Mouse (Mus musculus) ovary, adult 18-20 months (tissue): ENCODE results near the gene Dzip1.
A peak's percentile ranks its signal among the peaks of the same experiment; 100 is the strongest.

Experiments used
- DNase-seq: peaks from one replicate; pipeline ENCODE4 v3.0.0; 2022; ENCODE audit warnings: low spot score, mixed read lengths

Gene Dzip1

GRCm38 (mm10) chr14:118922251-118922650 lies 3.0 kb downstream of the Dzip1 start:
- no peak for DNase-seq

DNA sequence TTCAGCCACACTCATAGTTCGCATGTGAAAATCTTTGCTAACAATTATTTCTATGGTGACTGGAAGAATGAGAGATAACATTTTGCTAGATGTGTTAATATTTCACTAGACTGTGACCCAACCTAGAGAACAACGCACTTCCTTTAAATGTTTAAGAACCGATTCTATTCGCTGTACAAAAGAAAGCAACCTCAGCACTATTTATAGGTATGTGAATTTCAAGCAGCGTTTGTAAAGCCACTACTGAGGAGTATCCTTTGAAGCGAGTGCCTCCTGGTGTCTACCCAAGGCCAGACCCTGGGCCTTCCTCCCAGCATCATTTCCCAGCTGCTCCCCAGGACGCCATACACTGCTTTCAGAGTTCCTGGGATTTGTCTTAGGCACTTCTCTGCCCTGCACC lies 4.6 kb downstream of the Dzip1 start:
- no peak for DNase-seq

DNA sequence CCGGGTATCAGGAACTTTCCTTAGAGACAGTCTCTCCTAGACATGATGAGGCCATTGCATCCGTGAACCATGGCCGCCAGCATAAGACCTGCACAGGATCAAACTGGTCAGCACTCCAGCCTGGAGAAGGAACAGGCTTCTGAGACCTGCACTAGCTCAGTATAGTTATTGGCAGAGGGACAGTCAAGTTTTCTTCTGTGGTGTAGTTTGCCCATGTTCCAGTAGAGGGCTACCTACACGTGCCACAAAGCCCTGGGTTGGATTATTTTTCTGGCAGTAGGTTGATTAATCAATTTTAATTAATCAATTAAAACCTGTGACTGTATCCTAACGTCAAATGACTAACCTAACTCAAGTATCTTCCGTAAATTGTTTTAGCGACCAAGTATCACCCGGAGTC lies 6.2 kb downstream of the Dzip1 start:
- no peak for DNase-seq

- no peak for DNase-seq
Measured at GRCm38 (mm10) chr14:118913651-118914050, 11.6 kb downstream of the Dzip1 start.

DNA sequence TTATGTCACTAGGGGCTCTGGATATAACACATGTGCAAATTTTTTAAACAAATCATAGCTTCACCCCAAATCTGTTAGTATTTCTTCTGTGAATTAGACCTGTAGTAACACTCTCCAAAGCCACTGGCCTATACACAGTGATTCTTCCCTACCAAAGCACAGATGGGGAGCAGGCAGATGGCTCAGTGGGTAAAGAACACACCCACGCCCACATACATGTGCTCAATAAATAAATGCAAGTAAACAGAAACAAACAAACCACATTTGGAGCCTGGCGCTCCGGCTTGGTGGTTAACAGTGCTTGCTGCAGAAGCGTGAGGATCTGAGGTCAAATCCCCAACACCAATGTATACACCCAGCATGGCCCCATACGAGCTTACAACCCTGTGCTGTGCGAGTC lies 13.7 kb downstream of the Dzip1 start:
- DNase-seq = no peak

- peak; percentile 63 for DNase-seq
Measured at GRCm38 (mm10) chr14:118910332-118911222, 14.7 kb downstream of the Dzip1 start.

DNA sequence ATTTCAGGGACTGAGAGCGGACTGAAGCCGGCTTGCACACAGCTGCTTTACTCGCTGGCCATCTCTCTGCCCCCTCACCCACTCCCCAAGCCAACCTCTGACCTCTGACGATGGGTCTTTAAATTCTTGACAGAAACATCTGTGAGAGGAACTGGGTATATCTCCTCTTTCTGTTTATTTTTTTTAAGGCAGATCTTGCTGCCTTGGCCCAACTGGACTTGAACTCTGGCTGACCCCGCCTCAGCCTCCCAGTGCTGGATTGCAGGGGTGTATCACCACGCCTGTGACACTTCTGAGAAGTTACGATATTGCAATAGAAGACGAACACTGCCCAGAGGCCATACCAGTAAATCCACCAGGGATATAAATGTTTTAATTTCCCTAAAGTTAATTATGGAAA lies 15.4 kb downstream of the Dzip1 start:
- DNase-seq = peak; percentile 63

- no peak for DNase-seq
Measured at GRCm38 (mm10) chr14:118907592-118907991, 17.7 kb downstream of the Dzip1 start.

- no peak for DNase-seq
Measured at GRCm38 (mm10) chr14:118903867-118904562, 21.2 kb downstream of the Dzip1 start.

DNA sequence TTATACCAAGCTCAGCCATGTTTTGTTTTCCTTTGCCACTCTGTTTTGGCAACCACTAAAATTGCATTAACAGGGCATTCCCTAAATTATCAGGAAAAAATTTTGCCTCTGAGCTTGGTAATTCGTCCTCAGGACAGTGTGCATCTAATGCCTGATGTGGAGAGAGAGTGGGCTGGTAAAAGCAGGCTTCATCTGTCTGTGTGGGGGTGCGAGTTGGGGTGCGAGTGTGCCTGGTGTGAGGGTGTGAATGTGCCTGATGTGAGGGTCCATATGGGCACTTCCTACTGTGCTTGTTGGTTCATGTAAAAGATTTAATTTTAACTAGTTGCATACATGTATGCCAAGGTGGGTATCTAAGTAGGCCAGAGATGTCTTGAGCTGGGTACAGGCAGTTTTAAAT lies 21.9 kb downstream of the Dzip1 start:
- no peak for DNase-seq

GRCm38 (mm10) chr14:118900911-118901310 lies 24.3 kb downstream of the Dzip1 start:
- no peak for DNase-seq

DNA sequence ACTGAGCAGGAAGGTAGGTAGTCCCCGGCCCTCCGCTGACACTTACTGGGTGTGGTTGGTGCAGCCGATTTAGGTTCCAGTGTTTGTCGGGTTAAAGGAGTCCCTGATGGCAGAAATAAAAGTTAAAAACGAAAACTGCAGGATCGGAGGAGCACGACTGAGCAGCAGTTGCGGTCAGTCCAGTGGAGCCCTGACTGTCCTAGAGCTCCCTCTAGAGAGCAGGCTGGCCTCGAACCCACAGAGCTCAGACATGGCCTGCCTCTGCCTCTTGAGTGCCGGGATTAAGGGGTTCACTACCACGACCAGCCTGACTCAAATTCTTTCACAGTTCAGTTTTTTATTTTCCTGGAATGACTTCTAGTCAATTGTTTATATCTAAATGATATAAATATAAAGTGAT lies 25.3 kb downstream of the Dzip1 start:
- no peak for DNase-seq

DNA sequence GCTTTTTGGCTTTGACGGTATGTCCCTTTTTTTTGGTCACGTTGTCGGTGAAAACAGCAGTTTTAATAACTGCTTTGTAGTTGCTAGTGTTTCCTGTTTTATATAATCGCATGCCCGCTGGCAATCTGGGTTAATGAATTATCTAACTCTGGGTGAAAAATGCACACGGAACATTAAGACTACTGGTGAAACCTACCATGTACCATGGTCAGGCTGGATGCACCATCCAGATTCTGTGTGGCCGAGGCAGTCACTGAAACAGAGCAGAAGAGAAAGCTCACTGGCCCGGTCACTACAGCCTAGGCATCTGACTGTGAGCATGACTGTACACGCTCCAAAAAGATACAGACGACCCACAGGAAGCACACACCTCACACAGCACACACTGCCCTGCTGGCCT lies 29.6 kb downstream of the Dzip1 start:
- no peak for DNase-seq

GRCm38 (mm10) chr14:118895228-118895627 lies 30.0 kb downstream of the Dzip1 start:
- DNase-seq = peak; percentile 29

GRCm38 (mm10) chr14:118890101-118890500 lies 35.2 kb downstream of the Dzip1 start:
- DNase-seq = no peak

GRCm38 (mm10) chr14:118884250-118884556 lies 41.1 kb downstream of the Dzip1 start:
- no peak for DNase-seq

- DNase-seq = no peak
Measured at GRCm38 (mm10) chr14:118883344-118884249, 41.7 kb downstream of the Dzip1 start.

GRCm38 (mm10) chr14:118880696-118881095 lies 44.6 kb downstream of the Dzip1 start:
- DNase-seq = no peak

GRCm38 (mm10) chr14:118878346-118878910 lies 46.8 kb downstream of the Dzip1 start:
- no peak for DNase-seq

DNA sequence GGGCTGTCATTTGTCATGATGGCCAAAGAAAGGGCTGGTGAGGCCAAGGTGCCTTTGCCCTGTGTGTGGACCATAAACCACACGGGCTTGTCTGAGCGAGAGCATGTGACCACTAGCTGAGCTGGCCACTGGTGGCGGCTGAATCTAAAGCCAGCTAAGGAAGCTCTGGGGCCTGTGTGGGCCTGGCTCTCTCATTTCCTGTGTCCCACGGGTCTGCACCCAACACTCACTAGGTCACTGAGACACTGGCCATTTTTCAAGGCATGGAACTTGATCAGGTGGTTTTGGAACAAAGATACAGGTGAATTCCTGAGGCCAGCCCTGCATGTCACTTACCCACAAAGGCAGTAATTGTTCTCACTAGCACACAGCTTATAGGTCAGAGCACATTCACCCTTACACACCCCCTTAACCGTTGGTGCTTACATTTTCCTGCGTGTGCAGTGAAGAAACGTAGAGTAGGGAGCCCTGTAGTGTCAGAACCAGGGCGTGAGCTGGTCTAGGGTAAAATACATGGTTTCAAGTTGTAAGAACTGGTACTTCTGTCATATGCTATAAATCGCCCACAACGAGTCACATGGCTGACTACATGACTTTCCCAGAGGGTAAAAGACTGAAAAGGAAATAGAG lies 50.4 kb downstream of the Dzip1 start:
- no peak for DNase-seq

- no peak for DNase-seq
Measured at GRCm38 (mm10) chr14:118874126-118874525, 51.1 kb downstream of the Dzip1 start.

DNA sequence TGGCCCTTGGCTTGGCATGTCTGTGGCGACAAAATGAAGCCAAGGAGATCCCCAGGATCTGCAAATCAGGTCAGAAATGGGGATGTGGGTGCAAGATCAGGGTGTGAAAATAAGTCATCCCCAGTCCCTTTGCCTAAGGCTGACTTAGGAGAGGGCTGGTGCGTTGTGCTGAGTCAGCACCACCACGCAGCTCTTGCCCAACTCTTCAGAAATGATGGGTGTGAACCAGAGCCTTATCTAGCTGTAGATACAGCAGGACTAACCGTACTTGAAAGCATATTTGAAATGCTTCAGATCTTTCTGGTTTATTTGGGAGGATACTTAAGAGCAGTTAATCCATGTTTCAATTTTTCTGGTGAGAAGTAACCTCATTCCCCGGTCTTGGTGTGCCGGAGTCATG lies 55.5 kb downstream of the Dzip1 start:
- no peak for DNase-seq
